Mouse (Mus musculus): ENCODE results near the gene Zdhhc12. TPM values are rescaled to one million over a fixed set of nuclear protein-coding genes. Genes with fewer than 3 reads are reported as not detected.

The Zdhhc12 gene
- total RNA-seq, 2 experiments from 2014 or later: 8.5 to 8.8 TPM

GRCm38 (mm10) chr2:30047127-30047526, 46.3 kb downstream of the Zdhhc12 start:
- intact Hi-C loops (cut with DNase I): no loop called here

GRCm38 (mm10) chr2:30044550-30044949, 48.9 kb downstream of the Zdhhc12 start:
- intact Hi-C loops (cut with DNase I): no loop called here
- DNase-seq (ENCODE audit: low spot score in 2 of 2): no peak

More at GRCm38 (mm10) chr2:30047127-30047526, 46.3 kb downstream of the Zdhhc12 start:
- DNase-seq (ENCODE audit: low spot score in 2 of 2): no peak

- intact Hi-C loops (cut with DNase I): loop anchor here (2.0 kb wide), 2 partner anchors 54 to 118 kb away; no protein-coding TSS in a partner anchor
These were observed 51.0 kb downstream of the Zdhhc12 start for GRCm38 (mm10) chr2:30042445-30042844.

More at GRCm38 (mm10) chr2:30042445-30042844, 51.0 kb downstream of the Zdhhc12 start:
- peak; percentile 73 to 76 for DNase-seq (ENCODE audit: low spot score in 2 of 2)

Other genes with a start within 250 kb of the Zdhhc12 start
- gene Cercam, start 224.5 kb downstream of the Zdhhc12 start, total RNA-seq (2021): 1 to 10 TPM; 4.6 to 5.8 TPM
- gene Odf2, start 204.4 kb downstream of the Zdhhc12 start, total RNA-seq (2021): 10 to 100 TPM; 86.9 to 96.3 TPM
- 10 to 100 TPM; 40.9 to 42.6 TPM for gene Gle1, start 158.2 kb downstream of the Zdhhc12 start, total RNA-seq (2021)
- 100 to 1,000 TPM; 940 to 943 TPM for gene Sptan1, start 128.1 kb downstream of the Zdhhc12 start, total RNA-seq (2021)
- 10 to 100 TPM; 37.4 to 37.9 TPM for gene Wdr34, start 44.8 kb downstream of the Zdhhc12 start, total RNA-seq (2021)
- 100 to 1,000 TPM; 186 to 193 TPM for gene Set, start 36.3 kb downstream of the Zdhhc12 start, total RNA-seq (2021)
- 1 to 10 TPM; 1.6 to 2.4 TPM for gene Pkn3, start 16.0 kb downstream of the Zdhhc12 start, total RNA-seq (2021)
- gene Zer1, start 30.9 kb upstream of the Zdhhc12 start, total RNA-seq (2021): 100 to 1,000 TPM; 152 TPM
- gene Tbc1d13, start 40.1 kb upstream of the Zdhhc12 start, total RNA-seq (2021): 10 to 100 TPM; 51.3 to 58.4 TPM
- 10 to 100 TPM; 20.4 to 21.8 TPM for gene Endog, start 77.8 kb upstream of the Zdhhc12 start, total RNA-seq (2021)
- gene Spout1, start 84.8 kb upstream of the Zdhhc12 start, total RNA-seq (2021): 10 to 100 TPM; 34.7 to 36.9 TPM
- 10 to 100 TPM; 12.2 to 16.7 TPM for gene Kyat1, start 112.2 kb upstream of the Zdhhc12 start, total RNA-seq (2021)
- 10 to 100 TPM; 53.9 to 59.8 TPM for gene Lrrc8a, start 144.1 kb upstream of the Zdhhc12 start, total RNA-seq (2021)
- gene Gm28035, start 146.9 kb upstream of the Zdhhc12 start, total RNA-seq (2021): 10 to 100 TPM in 1 of 2 experiments, 1 to 10 TPM in 1; 9.9 to 12.3 TPM
- gene Phyhd1, start 172.6 kb upstream of the Zdhhc12 start, total RNA-seq (2021): 10 to 100 TPM; 18.8 to 19.7 TPM
- gene Gm28038, start 187.4 kb upstream of the Zdhhc12 start, total RNA-seq (2021): 1 to 10 TPM in 1 of 2 experiments, not detected in 1; 1.3 TPM
- 10 to 100 TPM; 23.7 to 26.3 TPM for gene Dolk, start 192.7 kb upstream of the Zdhhc12 start, total RNA-seq (2021)
- 10 to 100 TPM; 21.6 to 22.6 TPM for gene Nup188, start 192.7 kb upstream of the Zdhhc12 start, total RNA-seq (2021)

Measured in left cerebral cortex, postnatal 25 days (tissue).